Mouse (Mus musculus) spleen, adult 2 months (tissue): ENCODE results near the gene Nfya. TPM values are rescaled to one million over a fixed set of nuclear protein-coding genes. Genes with fewer than 3 reads are reported as not detected.
A peak's percentile ranks its signal among the peaks of the same experiment; 100 is the strongest.

ENCODE experiments used
- DNase-seq, 2 experiments: peaks; one replicate each; pipeline versions ENCODE4 v3.0.0 to v3.0.0-alpha.2; 2012 to 2021; ENCODE audit warnings: low spot score in 2 of 2, low read depth in 1 of 2
- H3K27ac ChIP-seq: fragments of 200-500 bp; 2 replicates; pipeline ENCODE4 v1.5.1; 2012; ENCODE audit warnings: low read length, inconsistent platforms; ENCODE audit not compliant: insufficient read depth
- H3K27me3 ChIP-seq: fragments of 200-500 bp; 2 replicates; pipeline ENCODE4 v1.6.1; 2012; ENCODE audit warnings: mild to moderate bottlenecking, moderate library complexity, low read length, inconsistent platforms; ENCODE audit not compliant: control insufficient read depth, insufficient read depth
- H3K36me3 ChIP-seq: fragments of 200-500 bp; 2 replicates; pipeline ENCODE4 v1.6.1; 2012; ENCODE audit warnings: mild to moderate bottlenecking, low read length, inconsistent platforms; ENCODE audit not compliant: control insufficient read depth, insufficient read depth
- H3K4me1 ChIP-seq: fragments of 200-500 bp; 2 replicates; pipeline ENCODE4 v1.6.1; 2011; ENCODE audit warnings: inconsistent platforms; ENCODE audit not compliant: control insufficient read depth, insufficient read depth, insufficient read length
- H3K4me3 ChIP-seq: fragments of 200-500 bp; 2 replicates; pipeline ENCODE4 v1.5.1; 2011; ENCODE audit warnings: mild to moderate bottlenecking, inconsistent platforms; ENCODE audit not compliant: insufficient read depth, insufficient read length; ENCODE audit errors: extremely low read depth
- CTCF ChIP-seq: fragments of 200-500 bp; IDR thresholded peaks from 2 replicates; pipeline ENCODE4 v1.5.1; 2011; ENCODE audit warnings: mild to moderate bottlenecking, inconsistent platforms; ENCODE audit not compliant: insufficient read depth, insufficient read length, insufficient replicate concordance; ENCODE audit errors: extremely low read depth
- POLR2A ChIP-seq: fragments of 200-500 bp; IDR thresholded peaks from 2 replicates; pipeline ENCODE4 v1.6.1; 2011; ENCODE audit warnings: low read depth, low read length, inconsistent platforms
- WGBS: fragments of 180-500 bp; shearing (Covaris S2); methylation state at CpG from one replicate; pipeline ENCODE4 v1.1.7; 2018; 5-methylcytosine and 5-hydroxymethylcytosine counted together
- polyA plus RNA-seq: library from polyadenylated mRNA; depleted of rRNA; stranded (reverse); fragments of >200 nt; gene quantifications from 2 replicates; pipeline ENCODE4 v1.2.3, GENCODE M21; 2012

Gene Nfya
- polyA plus RNA-seq, 1 experiment = 80.3 TPM

DNA sequence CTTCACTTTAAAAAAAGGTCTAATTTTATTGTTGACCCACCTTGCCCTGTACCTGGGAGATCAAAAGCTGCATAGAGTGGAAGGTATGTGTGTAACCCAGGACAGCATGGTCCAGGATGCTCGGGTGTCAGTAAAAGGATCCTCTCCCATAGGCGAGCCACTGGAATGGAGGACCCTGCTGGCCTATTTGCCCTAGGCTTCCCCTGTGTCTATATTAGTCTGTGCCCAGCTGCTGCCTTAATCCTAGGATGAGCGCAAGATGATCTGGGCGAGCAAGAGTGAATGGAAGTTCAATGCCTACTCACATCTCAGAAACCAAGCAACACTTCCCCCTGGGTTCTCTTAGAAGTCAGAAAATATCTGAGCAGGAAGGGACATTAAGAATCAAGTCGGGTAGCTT lies 21.3 kb upstream of the Nfya start:
- Histone ChIP-seq H3K36me3 (no peaks in the 10 kb centered on the region), H3K27me3 (no peaks in the 10 kb centered on the region), H3K4me1 (peaks cover 27% of the 10 kb centered on the region), H3K27ac (no peak overlapping the region), H3K4me3 (no peak overlapping the region)
- no peak for TF ChIP-seq POLR2A
- TF ChIP-seq CTCF = no peak
- no peak for DNase-seq
- 74% methylated on average over 5 of the region's 5 CpGs for WGBS

GRCm38 (mm10) chr17:48430394-48430793 lies 20.7 kb upstream of the Nfya start:
- WGBS = 30% methylated on average over 5 of the region's 5 CpGs
- Histone ChIP-seq H3K27me3 (no peaks in the 10 kb centered on the region), H3K36me3 (no peaks in the 10 kb centered on the region), H3K4me3 (no peak overlapping the region), H3K4me1 (peaks cover 30% of the 10 kb centered on the region), H3K27ac (no peak overlapping the region; the same call in 1 of the 2 replicates)
- no peak for DNase-seq
- no peak for TF ChIP-seq CTCF
- TF ChIP-seq POLR2A = no peak

- Histone ChIP-seq H3K4me1 (peaks cover 30% of the 10 kb centered on the region), H3K4me3 (no peak overlapping the region), H3K27me3 (no peaks in the 10 kb centered on the region), H3K36me3 (no peaks in the 10 kb centered on the region), H3K27ac (peak overlapping the region; percentile 93)
- DNase-seq = peak; percentile 33 to 70
- 19% methylated on average over 11 of the region's 11 CpGs for WGBS
- TF ChIP-seq POLR2A (no peak), CTCF (no peak)
These were observed 18.3 kb upstream of the Nfya start for GRCm38 (mm10) chr17:48427852-48428530.

DNA sequence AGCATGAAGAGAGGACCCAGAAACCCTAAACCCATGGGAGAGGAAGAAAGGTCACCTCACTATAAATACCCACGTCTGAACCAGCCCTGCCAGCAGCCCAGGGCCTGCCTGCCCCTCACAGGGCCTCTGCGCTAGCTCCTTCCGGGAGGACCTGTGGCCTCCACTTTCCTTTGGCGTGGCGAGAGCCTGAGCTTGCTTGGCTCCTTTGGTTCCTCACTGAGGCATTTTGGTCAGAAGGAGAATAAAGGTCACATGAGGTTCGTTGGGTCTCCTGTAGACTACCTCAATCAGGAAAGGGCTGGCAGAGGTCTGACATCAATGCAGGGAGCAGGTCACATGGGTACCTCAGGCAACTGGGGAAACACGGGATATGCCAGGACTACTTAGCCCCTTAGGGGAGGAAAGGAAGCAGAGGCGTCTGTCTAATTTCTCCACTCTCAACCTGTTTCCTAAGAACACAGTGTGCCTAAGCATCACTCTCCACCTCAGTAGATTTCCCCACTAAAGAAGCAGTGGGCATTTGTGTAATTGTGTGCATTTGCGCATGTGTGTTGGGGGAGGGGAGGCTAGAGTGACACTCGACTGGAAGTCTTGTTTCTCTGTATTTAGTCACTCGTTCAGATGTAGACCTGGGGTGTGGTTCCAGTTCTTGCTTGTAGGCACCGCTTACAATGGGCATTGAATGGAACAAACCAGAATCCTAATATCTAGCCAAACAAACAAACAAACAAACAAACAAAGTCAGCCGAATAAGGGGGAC lies 17.5 kb upstream of the Nfya start:
- peak overlapping the region; percentile 93 for H3K27ac ChIP-seq

GRCm38 (mm10) chr17:48425823-48426612 lies 16.3 kb upstream of the Nfya start:
- Histone ChIP-seq H3K36me3 (no peaks in the 10 kb centered on the region), H3K27me3 (no peaks in the 10 kb centered on the region), H3K27ac (peak overlapping the region; percentile 95), H3K4me1 (peaks cover 30% of the 10 kb centered on the region), H3K4me3 (peak overlapping the region; percentile 5; the same call in 1 of the 2 replicates)
- peak; percentile 29 to 61 for DNase-seq
- no peak for TF ChIP-seq CTCF
- TF ChIP-seq POLR2A = no peak; the same call in 1 of the 2 replicates
- WGBS = 18% methylated on average over 9 of the region's 9 CpGs

More for the DNA sequence above, 17.5 kb upstream of the Nfya start:
- DNase-seq = peak; percentile 36 to 38
- WGBS = 25% methylated on average over 13 of the region's 13 CpGs
- H3K4me1 ChIP-seq = peaks cover 30% of the 10 kb centered on the region
- TF ChIP-seq POLR2A (no peak), CTCF (no peak)
- H3K27me3 ChIP-seq = no peaks in the 10 kb centered on the region
- no peak overlapping the region for H3K4me3 ChIP-seq
- H3K36me3 ChIP-seq = no peaks in the 10 kb centered on the region

DNA sequence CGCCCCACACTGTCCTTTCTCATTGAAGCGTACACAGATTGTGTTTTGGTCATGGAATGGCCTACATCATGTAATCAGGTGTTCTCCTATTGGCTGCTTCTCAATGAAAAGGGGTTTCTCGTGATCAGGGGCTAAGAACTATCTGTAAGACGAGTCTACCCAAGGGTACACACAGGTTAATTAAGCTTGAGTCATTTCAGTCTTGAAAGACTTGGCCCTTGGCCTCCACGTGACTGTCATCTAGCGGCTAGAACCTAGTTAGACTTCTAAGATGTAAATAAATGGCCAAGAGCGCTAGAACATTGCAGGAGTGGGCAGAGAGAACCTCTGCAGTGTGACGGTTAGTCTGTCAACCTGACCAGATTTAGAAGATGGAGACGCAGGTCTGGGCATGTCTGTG lies 14.5 kb upstream of the Nfya start:
- H3K4me1 ChIP-seq = peaks cover 26% of the 10 kb centered on the region
- DNase-seq = no peak
- no peaks in the 10 kb centered on the region for H3K36me3 ChIP-seq
- 92% methylated on average over 9 of the region's 9 CpGs for WGBS
- TF ChIP-seq CTCF = no peak
- no peak for TF ChIP-seq POLR2A
- no peaks in the 10 kb centered on the region for H3K27me3 ChIP-seq
- H3K4me3 ChIP-seq = no peak overlapping the region
- no peak overlapping the region for H3K27ac ChIP-seq

- H3K27me3 ChIP-seq = no peaks in the 10 kb centered on the region
- H3K4me1 ChIP-seq = peaks cover 10% of the 10 kb centered on the region; the same call in 1 of the 2 replicates
- 43% methylated on average over 2 of the region's 2 CpGs for WGBS
- no peak overlapping the region for H3K27ac ChIP-seq
- no peak overlapping the region for H3K4me3 ChIP-seq
- DNase-seq = no peak
- no peak for TF ChIP-seq CTCF
- TF ChIP-seq POLR2A = no peak
- H3K36me3 ChIP-seq = peaks cover 15% of the 10 kb centered on the region
These were observed 9.9 kb upstream of the Nfya start for GRCm38 (mm10) chr17:48419571-48419970.
